Mouse (Mus musculus) brain, embryonic 14.5 days (tissue): ENCODE measurements around the gene G6pdx. TPM values are rescaled to one million over a fixed set of nuclear protein-coding genes. Genes with fewer than 3 reads are reported as not detected.

Experiments
- DNase-seq: peaks from one replicate; pipeline ENCODE4 v3.0.0-alpha.2; 2011; ENCODE audit warnings: low read depth
- CTCF ChIP-seq: fragments of 200-500 bp; IDR thresholded peaks from 2 replicates; pipeline ENCODE4 v1.5.1; 2012; ENCODE audit warnings: inconsistent platforms, mild to moderate bottlenecking, moderate library complexity, borderline replicate concordance; ENCODE audit not compliant: insufficient read depth, insufficient read length; ENCODE audit errors: extremely low read depth
- POLR2A ChIP-seq: fragments of 200-500 bp; IDR thresholded peaks from 2 replicates; pipeline ENCODE4 v1.6.1; 2012; ENCODE audit warnings: mild to moderate bottlenecking, inconsistent platforms, borderline replicate concordance; ENCODE audit not compliant: poor library complexity, insufficient read depth, insufficient read length, severe bottlenecking; ENCODE audit errors: extremely low read depth
- polyA plus RNA-seq: library from polyadenylated mRNA; depleted of rRNA; stranded (reverse); fragments of >200 nt; gene quantifications from 2 replicates; pipeline ENCODE4 v1.2.3, GENCODE M21; 2012; rRNA removed

The G6pdx gene
- polyA plus RNA-seq, 1 experiment: 53.4 TPM

- DNase-seq: peak; percentile 95
- TF ChIP-seq CTCF (peak; percentile 35; the same call in 1 of the 2 replicates), POLR2A (peak; percentile 53; the same call in 1 of the 2 replicates)
Observed at GRCm38 (mm10) chrX:74392535-74393443, 36.2 kb downstream of the G6pdx start, which contains the start of the genes Fam3a and Ikbkg. Gene Fam3a (minus strand): TSS chrX:74393272. Gene Ikbkg (plus strand): TSS chrX:74393290.

DNA sequence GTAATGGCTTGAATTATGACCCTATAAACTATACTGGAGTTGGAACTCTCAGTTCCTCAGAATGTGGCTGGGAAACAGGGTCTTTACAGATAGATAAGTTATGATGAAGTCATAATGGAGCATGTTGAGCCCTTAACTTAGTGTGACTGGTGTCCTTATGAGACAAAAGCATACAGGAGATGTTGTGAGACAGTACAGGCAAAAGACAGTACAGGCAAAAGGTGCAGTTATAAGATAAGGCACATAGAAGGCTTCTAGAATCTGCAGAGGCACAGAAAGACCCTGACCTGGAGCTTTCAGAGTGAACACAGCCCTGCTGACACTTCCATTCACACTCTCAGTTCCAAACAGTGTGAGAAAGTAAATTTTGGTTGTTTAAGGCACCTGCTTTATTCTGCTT lies 40.8 kb downstream of the G6pdx start:
- DNase-seq: no peak
- TF ChIP-seq POLR2A: no peak
- no peak for TF ChIP-seq CTCF

DNA sequence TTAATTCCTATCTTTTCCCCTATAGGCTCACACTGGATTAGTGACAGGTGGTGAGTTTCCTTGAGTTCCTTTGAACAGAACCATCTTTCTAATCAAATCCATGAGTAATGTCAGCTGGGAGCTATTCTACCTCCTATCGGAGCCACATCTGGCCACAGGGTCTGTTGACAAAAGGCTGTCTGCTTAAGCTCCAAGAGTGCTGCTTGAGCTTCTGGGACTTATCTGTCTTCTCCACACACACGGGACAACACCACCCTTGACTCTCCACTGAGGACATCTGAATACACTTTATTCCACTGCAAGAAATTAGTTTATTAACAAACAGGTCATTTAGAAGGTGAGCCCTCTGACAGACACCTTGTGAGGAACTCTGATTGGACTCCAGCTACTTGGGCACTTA lies 44.5 kb downstream of the G6pdx start:
- no peak for DNase-seq
- TF ChIP-seq CTCF (no peak), POLR2A (no peak)

- TF ChIP-seq POLR2A (peak; percentile 61; the same call in 1 of the 2 replicates), CTCF (no peak)
- peak; percentile 94 for DNase-seq
Observed at GRCm38 (mm10) chrX:74372888-74373549, 56.0 kb downstream of the G6pdx start, which contains the start of the genes Ubl4a and Slc10a3. Gene Ubl4a (minus strand): TSS chrX:74373218. Gene Slc10a3 (minus strand): TSS chrX:74373349.

DNA sequence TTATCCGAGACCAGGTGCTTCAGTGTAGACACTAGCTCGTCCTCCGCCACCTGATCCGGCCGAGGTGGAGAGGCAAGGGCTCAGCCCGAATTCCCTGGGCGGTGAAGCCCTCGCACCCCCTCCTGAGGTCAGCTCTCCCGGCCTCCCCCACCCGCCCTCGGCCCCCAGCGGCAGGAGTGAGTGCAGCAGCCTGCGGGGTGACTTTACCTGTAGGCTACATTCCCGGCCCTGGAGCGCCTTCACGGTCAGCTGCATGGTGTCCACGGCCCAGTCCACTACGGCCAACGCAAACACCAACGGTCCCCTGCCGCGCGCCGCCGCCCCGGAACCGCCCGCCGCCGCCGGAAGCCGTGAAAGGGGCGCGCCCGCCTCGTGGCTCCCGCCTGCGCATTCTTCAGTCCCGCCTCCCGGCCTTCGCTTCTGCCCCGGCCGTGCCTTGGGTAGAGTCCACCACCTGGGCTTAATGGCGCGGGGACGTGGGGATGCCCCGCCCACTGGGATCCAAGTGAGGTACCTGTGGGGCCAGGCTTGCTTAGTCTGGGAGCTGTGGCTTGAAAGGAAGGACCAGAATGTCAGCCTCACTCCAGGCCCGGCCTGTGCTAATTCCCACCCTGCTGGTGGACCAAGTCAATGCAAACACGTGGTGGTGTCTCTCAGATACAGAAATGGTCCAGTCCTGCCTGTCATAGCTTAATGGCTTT lies 60.6 kb downstream of the G6pdx start:
- TF ChIP-seq CTCF (peak; percentile 20; the same call in 1 of the 2 replicates), POLR2A (peak; percentile 39; the same call in 1 of the 2 replicates)
- DNase-seq: peak; percentile 72

- no peak for DNase-seq
- TF ChIP-seq CTCF (no peak), POLR2A (no peak)
Observed at GRCm38 (mm10) chrX:74367512-74367911, 61.5 kb downstream of the G6pdx start.

Other genes with a start within 250 kb of the G6pdx start
- gene Flna, start 179.4 kb downstream of the G6pdx start, polyA plus RNA-seq: 372 and 441 TPM in 2 replicates
- gene Emd, start 174.5 kb downstream of the G6pdx start, polyA plus RNA-seq: 84.6 and 102 TPM in 2 replicates
- gene Rpl10, start 158.4 kb downstream of the G6pdx start, polyA plus RNA-seq: 1,601 and 1,926 TPM in 2 replicates
- 76.5 and 110 TPM in 2 replicates for gene Taz, start 147.3 kb downstream of the G6pdx start, polyA plus RNA-seq
- 3.0 and 4.0 TPM in 2 replicates for gene Dnase1l1, start 146.9 kb downstream of the G6pdx start, polyA plus RNA-seq
- 313 and 338 TPM in 2 replicates for gene Atp6ap1, start 132.1 kb downstream of the G6pdx start, polyA plus RNA-seq
- gene Gdi1, start 124.2 kb downstream of the G6pdx start, polyA plus RNA-seq: 1,152 and 1,204 TPM in 2 replicates
- gene Fam50a, start 116.2 kb downstream of the G6pdx start, polyA plus RNA-seq: 32.0 and 41.0 TPM in 2 replicates
- 297 and 349 TPM in 2 replicates for gene Plxna3, start 100.1 kb downstream of the G6pdx start, polyA plus RNA-seq
- 63.0 and 107 TPM in 2 replicates for gene Lage3, start 75.6 kb downstream of the G6pdx start, polyA plus RNA-seq
- 52.8 and 63.4 TPM in 2 replicates for gene Ubl4a, start 56.0 kb downstream of the G6pdx start, polyA plus RNA-seq
- gene Slc10a3, start 55.8 kb downstream of the G6pdx start, polyA plus RNA-seq: 6.1 and 7.7 TPM in 2 replicates
- gene Fam3a, start 35.9 kb downstream of the G6pdx start, polyA plus RNA-seq: 35.3 and 47.8 TPM in 2 replicates
- 15.1 and 16.0 TPM in 2 replicates for gene Ikbkg, start 35.9 kb downstream of the G6pdx start, polyA plus RNA-seq
- 0.18 TPM in 1 of 2 replicates, not detected in the other for gene Gm6880, start 52.2 kb upstream of the G6pdx start, polyA plus RNA-seq
- not detected in 2 replicates for gene Olfr1326-ps1, start 145.7 kb upstream of the G6pdx start, polyA plus RNA-seq
- not detected in 2 replicates for gene Olfr1325, start 163.5 kb upstream of the G6pdx start, polyA plus RNA-seq
- gene Gm5640, start 216.4 kb upstream of the G6pdx start, polyA plus RNA-seq: 0.06 and 0.21 TPM in 2 replicates